Comparison of ENCODE assay signal across 9 mouse cellular contexts in genomic region chr16:59604078-59604781, GRCm38 (mm10). TPM values are rescaled to one million over a fixed set of nuclear protein-coding genes. Genes with fewer than 3 reads are reported as not detected.
DNase-seq lines count a peak whose midpoint lies in the region; ATAC-seq lines count a peak whose summit lies in the region.
"Had no signal": no experiment of that assay in that cellular context is flagged by ENCODE, and none has a peak within 500 bp of the region (broad histone marks: within the 10 kb centered on the region; RNA-seq: fewer than 3 reads in every experiment).

No protein-coding gene starts in this region.

- peak overlapping the region; percentile 34 for H3K4me2 ChIP-seq in forebrain, embryonic 12.5 days

- peak overlapping the region; percentile 56; the same call in 1 of the 2 replicates for H3K27ac ChIP-seq in forebrain, embryonic 12.5 days

- H3K36me3 ChIP-seq in forebrain, embryonic 12.5 days (replicated peaks), result no peaks in the 10 kb centered on the region

- H3K27me3 ChIP-seq in forebrain, embryonic 12.5 days, result peaks cover 12% of the 10 kb centered on the region

- WGBS in forebrain, embryonic 12.5 days, result 51% methylated on average over 15 of the region's 15 CpGs

- H3K4me1 ChIP-seq in forebrain, embryonic 12.5 days, result peaks cover 8% of the 10 kb centered on the region

- intact Hi-C loops in left cerebral cortex, postnatal 4 days (cut with DNase I), result no loop called here

- peak; percentile 65 for DNase-seq in left cerebral cortex, postnatal 4 days
- DNase-seq in left cerebral cortex, adult 18-20 months (ENCODE audit: low spot score in 2 of 2), result no peak
- peak; percentile 77 for DNase-seq in retina, embryonic 14.5 days (ENCODE audit: low spot score)
- DNase-seq in thymus, postnatal 4 days, result no peak
- DNase-seq in cerebellum, adult 9-10 months, result no peak
- DNase-seq in right cerebral cortex, postnatal 25 days, result no peak
- DNase-seq: lung, postnatal 10 days had no signal

- peak; percentile 65 for ATAC-seq in forebrain, embryonic 12.5 days (ENCODE audit: low FRiP score)
- peak; percentile 80 for ATAC-seq in megakaryocyte, adult 5-6 weeks (ENCODE audit: poor library complexity, severe bottlenecking)

- H3K9ac ChIP-seq in forebrain, embryonic 12.5 days, result no peak overlapping the region

- no peaks in the 10 kb centered on the region for H3K9me3 ChIP-seq in forebrain, embryonic 12.5 days

- H3K4me3 ChIP-seq in forebrain, embryonic 12.5 days (replicated peaks), result 0 out of 2 replicates have a peak overlapping the region, but pooled peaks have one; percentile 7

RNA-seq across cellular contexts. Expression of gene Crybg3, which starts 3.5 kb away (rescaled TPM):
- total RNA-seq in left cerebral cortex, postnatal 4 days (2021), result 1 to 10 TPM; 4.7 to 4.8 TPM
- 1 to 10 TPM; 4.1 to 6.8 TPM for total RNA-seq in left cerebral cortex, adult 18-20 months (2021)
- polyA plus RNA-seq in forebrain, embryonic 12.5 days (2016; fragmentation: Nextera tagmentation; extraction: Ambion mirVana), result 4.6 and 4.9 TPM in 2 replicates
- 29.8 and 43.1 TPM in 2 replicates for total RNA-seq in megakaryocyte, adult 5-6 weeks (2015)
- total RNA-seq in megakaryocyte, adult 5-6 weeks (2017), result 56.3 and 59.4 TPM in 2 replicates

RNA-seq across cellular contexts. Expression of gene Arl6, which starts 35.0 kb away (rescaled TPM):
- 10 to 100 TPM; 30.1 to 33.7 TPM for total RNA-seq in left cerebral cortex, postnatal 4 days (2021)
- total RNA-seq in left cerebral cortex, adult 18-20 months (2021), result 10 to 100 TPM; 26.3 to 34.0 TPM
- 49.1 and 50.9 TPM in 2 replicates for polyA plus RNA-seq in forebrain, embryonic 12.5 days (2016; fragmentation: Nextera tagmentation; extraction: Ambion mirVana)
- 2.1 and 3.2 TPM in 2 replicates for total RNA-seq in megakaryocyte, adult 5-6 weeks (2015)
- total RNA-seq in megakaryocyte, adult 5-6 weeks (2017), result 2.9 and 6.7 TPM in 2 replicates

Comparison
In these comparisons a context has a peak if more than half of its experiments do, and no peak if none do; other contexts are left out.
1. DNase-seq: peak in left cerebral cortex, postnatal 4 days (single experiment) and retina, embryonic 14.5 days (single experiment); none in left cerebral cortex, adult 18-20 months (0 of 2), thymus, postnatal 4 days (single experiment), cerebellum, adult 9-10 months (single experiment) and right cerebral cortex, postnatal 25 days (single experiment).